Mouse (Mus musculus) forebrain, embryonic 13.5 days (tissue): ENCODE measurements around the gene Hpf1. TPM values are rescaled to one million over a fixed set of nuclear protein-coding genes. Genes with fewer than 3 reads are reported as not detected.

Source experiments
- ATAC-seq: fragments of 200-750 bp; cut with Nextera tagmentation; 2 replicates; pipeline ENCODE4 v1.8.0; 2017
- H3K27ac ChIP-seq: fragments of 300-500 bp; sonication (generic); 2 replicates; pipeline ENCODE4 v1.5.1; 2015; ENCODE audit warnings: inconsistent platforms, mild to moderate bottlenecking, moderate library complexity
- H3K27me3 ChIP-seq: fragments of 300-500 bp; sonication (generic); 2 replicates; pipeline ENCODE4 v1.6.1; 2015; ENCODE audit warnings: mild to moderate bottlenecking, inconsistent platforms
- H3K36me3 ChIP-seq: fragments of 300-500 bp; sonication (generic); 2 replicates; pipeline ENCODE4 v1.6.1; 2015; ENCODE audit warnings: mild to moderate bottlenecking, inconsistent platforms; ENCODE audit not compliant: poor library complexity, severe bottlenecking
- H3K4me1 ChIP-seq: fragments of 300-500 bp; sonication (generic); 2 replicates; pipeline ENCODE4 v1.6.1; 2015; ENCODE audit warnings: inconsistent platforms
- H3K4me2 ChIP-seq: fragments of 300-500 bp; sonication (generic); 2 replicates; pipeline ENCODE4 v1.6.1; 2015; ENCODE audit warnings: inconsistent platforms, mild to moderate bottlenecking, moderate library complexity
- H3K4me3 ChIP-seq: fragments of 300-500 bp; sonication (generic); 2 replicates; pipeline ENCODE4 v1.5.1; 2015; ENCODE audit warnings: mild to moderate bottlenecking, inconsistent platforms
- H3K9ac ChIP-seq: fragments of 300-500 bp; sonication (generic); 2 replicates; pipeline ENCODE4 v1.6.1; 2015; ENCODE audit warnings: mild to moderate bottlenecking, inconsistent platforms
- H3K9me3 ChIP-seq: fragments of 300-500 bp; sonication (generic); replicated peaks from 2 replicates; pipeline ENCODE4 v1.6.1; 2016; ENCODE audit warnings: inconsistent platforms
- WGBS: fragments of 180-500 bp; shearing (Covaris S2); methylation state at CpG from one replicate; pipeline ENCODE4 v1.1.7; 2015; 5-methylcytosine and 5-hydroxymethylcytosine counted together
- polyA plus RNA-seq: library from polyadenylated mRNA; unstranded; fragments of >200 nt; fragmentation: Nextera tagmentation; extraction: Ambion mirVana; gene quantifications from 2 replicates; pipeline ENCODE4 v1.2.1, GENCODE M21; 2015

Gene Hpf1
- polyA plus RNA-seq, 1 experiment from 2014 or later: 123 TPM

GRCm38 (mm10) chr8:60869761-60870160, 20.5 kb upstream of the Hpf1 start:
- Histone ChIP-seq H3K4me1 (no peaks in the 10 kb centered on the region), H3K27ac (no peak overlapping the region), H3K27me3 (no peaks in the 10 kb centered on the region), H3K36me3 (no peaks in the 10 kb centered on the region), H3K9ac (no peak overlapping the region), H3K4me3 (no peak overlapping the region), H3K9me3 (no peaks in the 10 kb centered on the region), H3K4me2 (no peak overlapping the region)
- 90% methylated on average over 2 of the region's 2 CpGs for WGBS
- ATAC-seq: no peak

GRCm38 (mm10) chr8:60870231-60871193, 19.7 kb upstream of the Hpf1 start:
- no peak for ATAC-seq
- Histone ChIP-seq H3K9me3 (no peaks in the 10 kb centered on the region), H3K4me1 (no peaks in the 10 kb centered on the region), H3K27ac (no peak overlapping the region), H3K27me3 (no peaks in the 10 kb centered on the region), H3K4me3 (no peak overlapping the region), H3K36me3 (no peaks in the 10 kb centered on the region), H3K9ac (no peak overlapping the region), H3K4me2 (no peak overlapping the region)
- WGBS: 81% methylated on average over 13 of the region's 13 CpGs

GRCm38 (mm10) chr8:60878617-60879016, 11.6 kb upstream of the Hpf1 start:
- no peak for ATAC-seq
- Histone ChIP-seq H3K4me2 (no peak overlapping the region), H3K4me3 (no peak overlapping the region), H3K9ac (no peak overlapping the region), H3K4me1 (no peaks in the 10 kb centered on the region), H3K36me3 (no peaks in the 10 kb centered on the region), H3K27ac (no peak overlapping the region), H3K9me3 (no peaks in the 10 kb centered on the region), H3K27me3 (no peaks in the 10 kb centered on the region)
- WGBS: 89% methylated on average over 2 of the region's 2 CpGs

- Histone ChIP-seq H3K4me2 (no peak overlapping the region), H3K36me3 (no peaks in the 10 kb centered on the region), H3K4me1 (no peaks in the 10 kb centered on the region), H3K9ac (no peak overlapping the region), H3K27ac (no peak overlapping the region), H3K9me3 (no peaks in the 10 kb centered on the region), H3K27me3 (no peaks in the 10 kb centered on the region), H3K4me3 (no peak overlapping the region)
- 73% methylated on average over 4 of the region's 4 CpGs for WGBS
- ATAC-seq: no peak
Observed at GRCm38 (mm10) chr8:60883419-60884137, 6.6 kb upstream of the Hpf1 start.

- no peak overlapping the region for H3K4me2 ChIP-seq
- H3K36me3 ChIP-seq: no peaks in the 10 kb centered on the region
- ATAC-seq: no peak
- H3K4me1 ChIP-seq: peaks cover 11% of the 10 kb centered on the region
- no peak overlapping the region for H3K4me3 ChIP-seq
- no peak overlapping the region for H3K27ac ChIP-seq
- no peak overlapping the region for H3K9ac ChIP-seq
- WGBS: 30% methylated on average over 6 of the region's 6 CpGs
- no peaks in the 10 kb centered on the region for H3K9me3 ChIP-seq
- no peaks in the 10 kb centered on the region for H3K27me3 ChIP-seq
Observed at GRCm38 (mm10) chr8:60886736-60887135, 3.5 kb upstream of the Hpf1 start.

GRCm38 (mm10) chr8:60889131-60889842, 931 bp upstream of the Hpf1 start:
- Histone ChIP-seq H3K4me2 (peak overlapping the region; percentile 75), H3K36me3 (no peaks in the 10 kb centered on the region; the same call in 1 of the 2 replicates), H3K27me3 (no peaks in the 10 kb centered on the region), H3K4me3 (peak overlapping the region; percentile 79; the same call in 1 of the 2 replicates), H3K9ac (no peak overlapping the region), H3K4me1 (peaks cover 25% of the 10 kb centered on the region), H3K9me3 (no peaks in the 10 kb centered on the region), H3K27ac (no peak overlapping the region)
- 80% methylated on average over 11 of the region's 11 CpGs for WGBS
- no peak for ATAC-seq

GRCm38 (mm10) chr8:60890520-60890874, 279 bp downstream of the Hpf1 start:
- peaks cover 25% of the 10 kb centered on the region for H3K4me1 ChIP-seq
- H3K9ac ChIP-seq: peak overlapping the region; percentile 85
- H3K4me3 ChIP-seq: peak overlapping the region; percentile 79
- no peaks in the 10 kb centered on the region for H3K27me3 ChIP-seq
- no peak overlapping the region for H3K27ac ChIP-seq
- no peaks in the 10 kb centered on the region for H3K9me3 ChIP-seq
- H3K36me3 ChIP-seq: peaks cover 5% of the 10 kb centered on the region; the same call in 1 of the 2 replicates
- peak overlapping the region; percentile 75 for H3K4me2 ChIP-seq
- 2% methylated on average over 15 of the region's 23 CpGs for WGBS
- ATAC-seq: no peak

- no peak for ATAC-seq
- peak overlapping the region; percentile 75 for H3K4me2 ChIP-seq
- WGBS: 93% methylated on average over 4 of the region's 4 CpGs
- H3K27me3 ChIP-seq: no peaks in the 10 kb centered on the region
- peaks cover 15% of the 10 kb centered on the region; the same call in 1 of the 2 replicates for H3K36me3 ChIP-seq
- H3K9ac ChIP-seq: no peak overlapping the region
- no peak overlapping the region for H3K27ac ChIP-seq
- H3K4me3 ChIP-seq: peak overlapping the region; percentile 79
- no peaks in the 10 kb centered on the region for H3K9me3 ChIP-seq
- peaks cover 25% of the 10 kb centered on the region for H3K4me1 ChIP-seq
Observed at GRCm38 (mm10) chr8:60891757-60892156, 1.5 kb downstream of the Hpf1 start.

GRCm38 (mm10) chr8:60895878-60896277, 5.7 kb downstream of the Hpf1 start:
- ATAC-seq: no peak
- Histone ChIP-seq H3K4me3 (no peak overlapping the region), H3K4me1 (peaks cover 25% of the 10 kb centered on the region), H3K27ac (no peak overlapping the region), H3K4me2 (no peak overlapping the region), H3K36me3 (peaks cover 36% of the 10 kb centered on the region; the same call in 1 of the 2 replicates), H3K27me3 (no peaks in the 10 kb centered on the region), H3K9me3 (no peaks in the 10 kb centered on the region), H3K9ac (no peak overlapping the region)
- 94% methylated on average over 6 of the region's 6 CpGs for WGBS

GRCm38 (mm10) chr8:60900147-60900546, 9.9 kb downstream of the Hpf1 start:
- 0 out of 2 replicates have a peak, but pooled peaks cover 3% of the 10 kb centered on the region for H3K4me1 ChIP-seq
- ATAC-seq: no peak
- peaks cover 49% of the 10 kb centered on the region for H3K36me3 ChIP-seq
- H3K27me3 ChIP-seq: no peaks in the 10 kb centered on the region
- no peak overlapping the region for H3K27ac ChIP-seq
- no peaks in the 10 kb centered on the region for H3K9me3 ChIP-seq
- 66% methylated on average over 9 of the region's 9 CpGs for WGBS
- no peak overlapping the region for H3K4me3 ChIP-seq
- H3K9ac ChIP-seq: no peak overlapping the region
- H3K4me2 ChIP-seq: no peak overlapping the region

- Histone ChIP-seq H3K27ac (no peak overlapping the region), H3K27me3 (no peaks in the 10 kb centered on the region), H3K9me3 (no peaks in the 10 kb centered on the region), H3K4me2 (no peak overlapping the region), H3K9ac (no peak overlapping the region), H3K36me3 (peaks cover 17% of the 10 kb centered on the region), H3K4me3 (no peak overlapping the region), H3K4me1 (0 out of 2 replicates have a peak, but pooled peaks cover 4% of the 10 kb centered on the region)
- ATAC-seq: no peak
- 72% methylated on average over 4 of the region's 4 CpGs for WGBS
Observed at GRCm38 (mm10) chr8:60912081-60912480, 21.9 kb downstream of the Hpf1 start.

GRCm38 (mm10) chr8:60912554-60912953, 22.3 kb downstream of the Hpf1 start:
- 52% methylated on average over 10 of the region's 10 CpGs for whole genome bisulfite sequencing
- Histone ChIP-seq H3K27me3 (no peaks in the 10 kb centered on the region), H3K9me3 (no peaks in the 10 kb centered on the region), H3K4me1 (0 out of 2 replicates have a peak, but pooled peaks cover 4% of the 10 kb centered on the region), H3K4me2 (no peak overlapping the region), H3K9ac (no peak overlapping the region), H3K36me3 (peaks cover 17% of the 10 kb centered on the region), H3K27ac (no peak overlapping the region), H3K4me3 (no peak overlapping the region)
- no peak for ATAC-seq
